Mouse (Mus musculus) brain, adult 2 months (tissue): Measurements from ENCODE around the gene Shmt2.

Experiments used
- DNase-seq: peaks from one replicate; pipeline ENCODE4 v3.0.0; 2011; ENCODE audit warnings: low read depth, low spot score

The Shmt2 gene

GRCm38 (mm10) chr10:127512307-127512666 lies 10.0 kb downstream of the Shmt2 start:
- peak; percentile 37 for DNase-seq

- DNase-seq, result peak; percentile 99
Measured at GRCm38 (mm10) chr10:127511634-127512306, 10.5 kb downstream of the Shmt2 start.

GRCm38 (mm10) chr10:127510895-127511617 lies 11.2 kb downstream of the Shmt2 start:
- DNase-seq, result peak; percentile 36

- peak; percentile 67 for DNase-seq
Measured at GRCm38 (mm10) chr10:127509837-127510701, 12.2 kb downstream of the Shmt2 start.

GRCm38 (mm10) chr10:127509051-127509836 lies 13.0 kb downstream of the Shmt2 start:
- peak; percentile 95 for DNase-seq

GRCm38 (mm10) chr10:127508239-127508638 lies 14.0 kb downstream of the Shmt2 start:
- peak; percentile 86 for DNase-seq

- no peak for DNase-seq
Measured at GRCm38 (mm10) chr10:127500894-127501893, 21.1 kb downstream of the Shmt2 start, which contains the start of gene Stac3. Gene Stac3 (plus strand): TSS chr10:127501686.

GRCm38 (mm10) chr10:127500042-127500441 lies 22.2 kb downstream of the Shmt2 start:
- DNase-seq, result peak; percentile 56

- DNase-seq, result peak; percentile 56
Measured at GRCm38 (mm10) chr10:127499516-127499915, 22.7 kb downstream of the Shmt2 start.

GRCm38 (mm10) chr10:127496156-127496555 lies 26.1 kb downstream of the Shmt2 start:
- no peak for DNase-seq

GRCm38 (mm10) chr10:127492118-127492517 lies 30.1 kb downstream of the Shmt2 start:
- DNase-seq, result no peak

GRCm38 (mm10) chr10:127491128-127491512 lies 31.1 kb downstream of the Shmt2 start:
- peak; percentile 75 for DNase-seq

GRCm38 (mm10) chr10:127490160-127491127 lies 31.8 kb downstream of the Shmt2 start:
- DNase-seq, result peak; percentile 67

GRCm38 (mm10) chr10:127488856-127489255 lies 33.4 kb downstream of the Shmt2 start:
- DNase-seq, result no peak

GRCm38 (mm10) chr10:127485235-127485634 lies 37.0 kb downstream of the Shmt2 start:
- no peak for DNase-seq

- peak; percentile 83 for DNase-seq
Measured at GRCm38 (mm10) chr10:127480833-127481813, 41.1 kb downstream of the Shmt2 start.

GRCm38 (mm10) chr10:127479131-127479530 lies 43.1 kb downstream of the Shmt2 start:
- peak; percentile 70 for DNase-seq

- no peak for DNase-seq
Measured at GRCm38 (mm10) chr10:127477301-127477700, 44.9 kb downstream of the Shmt2 start.
